Mouse (Mus musculus) liver, embryonic 15.5 days (tissue): Measurements from ENCODE around the gene Fcmr. TPM values are rescaled to one million over a fixed set of nuclear protein-coding genes. Genes with fewer than 3 reads are reported as not detected.

Experiments used
- ATAC-seq: fragments of 200-750 bp; cut with Nextera tagmentation; 2 replicates; pipeline ENCODE4 v1.8.0; 2017; ENCODE audit warnings: moderate number of reproducible peaks, mild to moderate bottlenecking, moderate library complexity; ENCODE audit not compliant: insufficient read depth
- H3K27ac ChIP-seq: fragments of 300-500 bp; sonication (generic); replicated peaks from 2 replicates; pipeline ENCODE4 v1.5.1; 2015; ENCODE audit warnings: mild to moderate bottlenecking, inconsistent platforms
- H3K27me3 ChIP-seq: fragments of 300-500 bp; sonication (generic); 2 replicates; pipeline ENCODE4 v1.6.1; 2015; ENCODE audit warnings: mild to moderate bottlenecking, inconsistent platforms
- H3K36me3 ChIP-seq: fragments of 300-500 bp; sonication (generic); replicated peaks from 2 replicates; pipeline ENCODE4 v1.6.1; 2015; ENCODE audit warnings: moderate library complexity, mild to moderate bottlenecking, inconsistent platforms
- H3K4me1 ChIP-seq: fragments of 300-500 bp; sonication (generic); replicated peaks from 2 replicates; pipeline ENCODE4 v1.6.1; 2015; ENCODE audit warnings: inconsistent platforms
- H3K4me2 ChIP-seq: fragments of 300-500 bp; sonication (generic); 2 replicates; pipeline ENCODE4 v1.6.1; 2015; ENCODE audit warnings: moderate library complexity, mild to moderate bottlenecking, inconsistent platforms
- H3K4me3 ChIP-seq: fragments of 300-500 bp; sonication (generic); replicated peaks from 2 replicates; pipeline ENCODE4 v1.5.1; 2015; ENCODE audit warnings: mild to moderate bottlenecking, inconsistent platforms
- H3K9ac ChIP-seq: fragments of 300-500 bp; sonication (generic); 2 replicates; pipeline ENCODE4 v1.6.1; 2015; ENCODE audit warnings: moderate library complexity, mild to moderate bottlenecking, inconsistent platforms
- H3K9me3 ChIP-seq: fragments of 300-500 bp; sonication (generic); replicated peaks from 2 replicates; pipeline ENCODE4 v1.6.1; 2016; ENCODE audit warnings: inconsistent platforms
- WGBS: fragments of 180-500 bp; shearing (Covaris S2); methylation state at CpG from one replicate; pipeline ENCODE4 v1.1.7; 2015; ENCODE audit warnings: mixed read lengths; ENCODE audit not compliant: insufficient replicate concordance; 5-methylcytosine and 5-hydroxymethylcytosine counted together
- polyA plus RNA-seq: library from polyadenylated mRNA; unstranded; fragments of >200 nt; fragmentation: Nextera tagmentation; extraction: Ambion mirVana; gene quantifications from 2 replicates; pipeline ENCODE4 v1.2.1, GENCODE M21; 2015

Fcmr gene
- polyA plus RNA-seq, 1 experiment from 2014 or later: not detected

GRCm38 (mm10) chr1:130835161-130835936, 30.1 kb upstream of the Fcmr start:
- 58% methylated on average over 6 of the region's 6 CpGs for WGBS
- Histone ChIP-seq H3K27ac (no peak overlapping the region), H3K36me3 (no peaks in the 10 kb centered on the region), H3K9me3 (no peaks in the 10 kb centered on the region), H3K4me1 (no peaks in the 10 kb centered on the region), H3K4me2 (no peak overlapping the region), H3K4me3 (no peak overlapping the region), H3K9ac (no peak overlapping the region), H3K27me3 (no peaks in the 10 kb centered on the region)
- ATAC-seq: peak; percentile 28; the same call in 1 of the 2 replicates

GRCm38 (mm10) chr1:130838288-130838687, 27.2 kb upstream of the Fcmr start:
- no peak overlapping the region for H3K4me3 ChIP-seq
- ATAC-seq: no peak
- 0 out of 2 replicates have a peak, but pooled peaks cover 2% of the 10 kb centered on the region for H3K4me1 ChIP-seq
- no peak overlapping the region for H3K27ac ChIP-seq
- H3K9me3 ChIP-seq: no peaks in the 10 kb centered on the region
- 24% methylated on average over 6 of the region's 6 CpGs for WGBS
- no peak overlapping the region for H3K9ac ChIP-seq
- no peaks in the 10 kb centered on the region for H3K36me3 ChIP-seq
- H3K4me2 ChIP-seq: no peak overlapping the region
- no peaks in the 10 kb centered on the region for H3K27me3 ChIP-seq

- peak; percentile 63 for ATAC-seq
- 0 out of 2 replicates have a peak, but pooled peaks cover 2% of the 10 kb centered on the region for H3K4me1 ChIP-seq
Measured at GRCm38 (mm10) chr1:130840599-130841379, 24.7 kb upstream of the Fcmr start.

GRCm38 (mm10) chr1:130841621-130842020, 23.8 kb upstream of the Fcmr start:
- Histone ChIP-seq H3K4me3 (no peak overlapping the region), H3K27me3 (no peaks in the 10 kb centered on the region), H3K27ac (no peak overlapping the region), H3K9me3 (no peaks in the 10 kb centered on the region), H3K9ac (no peak overlapping the region), H3K36me3 (no peaks in the 10 kb centered on the region), H3K4me2 (no peak overlapping the region), H3K4me1 (0 out of 2 replicates have a peak, but pooled peaks cover 2% of the 10 kb centered on the region)
- 71% methylated on average over 7 of the region's 7 CpGs for WGBS
- no peak for ATAC-seq

More at GRCm38 (mm10) chr1:130840599-130841379, 24.7 kb upstream of the Fcmr start:
- Histone ChIP-seq H3K9ac (no peak overlapping the region), H3K9me3 (no peaks in the 10 kb centered on the region), H3K4me3 (no peak overlapping the region), H3K36me3 (no peaks in the 10 kb centered on the region), H3K4me2 (no peak overlapping the region), H3K27me3 (no peaks in the 10 kb centered on the region), H3K27ac (peak overlapping the region; percentile 64)
- WGBS: 47% methylated on average over 8 of the region's 8 CpGs

- Histone ChIP-seq H3K4me1 (0 out of 2 replicates have a peak, but pooled peaks cover 2% of the 10 kb centered on the region), H3K36me3 (no peaks in the 10 kb centered on the region), H3K9ac (no peak overlapping the region), H3K4me2 (no peak overlapping the region), H3K9me3 (no peaks in the 10 kb centered on the region), H3K27ac (no peak overlapping the region), H3K27me3 (no peaks in the 10 kb centered on the region), H3K4me3 (no peak overlapping the region)
- ATAC-seq: no peak
- 68% methylated on average over 7 of the region's 7 CpGs for WGBS
Measured at GRCm38 (mm10) chr1:130844516-130844915, 21.0 kb upstream of the Fcmr start.

GRCm38 (mm10) chr1:130849530-130850214, 15.8 kb upstream of the Fcmr start:
- H3K4me3 ChIP-seq: no peak overlapping the region
- no peaks in the 10 kb centered on the region for H3K4me1 ChIP-seq
- H3K9me3 ChIP-seq: no peaks in the 10 kb centered on the region
- H3K4me2 ChIP-seq: no peak overlapping the region
- no peaks in the 10 kb centered on the region for H3K27me3 ChIP-seq
- whole genome bisulfite sequencing: 74% methylated on average over 10 of the region's 10 CpGs
- H3K9ac ChIP-seq: no peak overlapping the region
- no peak for ATAC-seq
- H3K36me3 ChIP-seq: no peaks in the 10 kb centered on the region
- no peak overlapping the region for H3K27ac ChIP-seq

GRCm38 (mm10) chr1:130850405-130850804, 15.1 kb upstream of the Fcmr start:
- Histone ChIP-seq H3K36me3 (no peaks in the 10 kb centered on the region), H3K4me1 (no peaks in the 10 kb centered on the region), H3K9me3 (no peaks in the 10 kb centered on the region), H3K9ac (no peak overlapping the region), H3K27ac (no peak overlapping the region), H3K4me2 (no peak overlapping the region), H3K4me3 (no peak overlapping the region), H3K27me3 (no peaks in the 10 kb centered on the region)
- ATAC-seq: no peak
- 47% methylated on average over 5 of the region's 5 CpGs for WGBS

GRCm38 (mm10) chr1:130854819-130855218, 10.7 kb upstream of the Fcmr start:
- no peak overlapping the region for H3K9ac ChIP-seq
- no peak overlapping the region for H3K27ac ChIP-seq
- H3K27me3 ChIP-seq: no peaks in the 10 kb centered on the region
- H3K4me3 ChIP-seq: no peak overlapping the region
- 65% methylated on average over 9 of the region's 9 CpGs for WGBS
- no peaks in the 10 kb centered on the region for H3K9me3 ChIP-seq
- no peaks in the 10 kb centered on the region for H3K4me1 ChIP-seq
- ATAC-seq: no peak
- H3K4me2 ChIP-seq: no peak overlapping the region
- no peaks in the 10 kb centered on the region for H3K36me3 ChIP-seq

GRCm38 (mm10) chr1:130855723-130856122, 9.7 kb upstream of the Fcmr start:
- no peak for ATAC-seq

GRCm38 (mm10) chr1:130857456-130857855, 8.0 kb upstream of the Fcmr start:
- Histone ChIP-seq H3K4me1 (no peaks in the 10 kb centered on the region), H3K9me3 (no peaks in the 10 kb centered on the region), H3K4me3 (no peak overlapping the region), H3K27ac (no peak overlapping the region; the same call in 1 of the 2 replicates), H3K27me3 (no peaks in the 10 kb centered on the region), H3K9ac (no peak overlapping the region), H3K4me2 (no peak overlapping the region), H3K36me3 (no peaks in the 10 kb centered on the region)
- WGBS: 69% methylated on average over 4 of the region's 4 CpGs
- ATAC-seq: 0 out of 2 replicates have a peak, but pooled peaks have one; percentile 34

More at GRCm38 (mm10) chr1:130855723-130856122, 9.7 kb upstream of the Fcmr start:
- Histone ChIP-seq H3K9me3 (no peaks in the 10 kb centered on the region), H3K4me2 (no peak overlapping the region), H3K27ac (no peak overlapping the region), H3K4me3 (no peak overlapping the region), H3K9ac (no peak overlapping the region), H3K36me3 (no peaks in the 10 kb centered on the region), H3K27me3 (no peaks in the 10 kb centered on the region), H3K4me1 (no peaks in the 10 kb centered on the region)
- WGBS: 61% methylated on average over 2 of the region's 2 CpGs

GRCm38 (mm10) chr1:130864238-130864637, 1.2 kb upstream of the Fcmr start:
- ATAC-seq: no peak
- WGBS: 22% methylated on average over 4 of the region's 4 CpGs
- no peaks in the 10 kb centered on the region for H3K27me3 ChIP-seq

More at GRCm38 (mm10) chr1:130864238-130864637, 1.2 kb upstream of the Fcmr start:
- Histone ChIP-seq H3K4me2 (no peak overlapping the region), H3K4me3 (no peak overlapping the region), H3K27ac (no peak overlapping the region), H3K4me1 (no peaks in the 10 kb centered on the region), H3K9me3 (no peaks in the 10 kb centered on the region), H3K36me3 (no peaks in the 10 kb centered on the region), H3K9ac (no peak overlapping the region)
